Mouse (Mus musculus) gastrocnemius, adult 18-20 months (tissue): ENCODE results near the gene Ilf3. TPM values are rescaled to one million over a fixed set of nuclear protein-coding genes. Genes with fewer than 3 reads are reported as not detected.

Experiments used
- DNase-seq: peaks from one replicate; pipeline ENCODE4 v3.0.0; 2021; ENCODE audit warnings: low spot score
- total RNA-seq, 2 experiments: library from RNA; stranded (reverse); gene quantifications; 2 replicates each; pipeline ENCODE4 v1.2.3; 2021

Gene Ilf3
- total RNA-seq, 2 experiments from 2014 or later = 17.3 to 22.2 TPM

GRCm38 (mm10) chr9:21402764-21403253, 35.1 kb downstream of the Ilf3 start:
- no peak for DNase-seq

- DNase-seq = no peak
Observed at GRCm38 (mm10) chr9:21403745-21404144, 36.1 kb downstream of the Ilf3 start.

GRCm38 (mm10) chr9:21405525-21405924, 37.9 kb downstream of the Ilf3 start:
- no peak for DNase-seq

GRCm38 (mm10) chr9:21407951-21408350, 40.3 kb downstream of the Ilf3 start:
- no peak for DNase-seq

GRCm38 (mm10) chr9:21408624-21409023, 41.0 kb downstream of the Ilf3 start:
- DNase-seq = no peak

GRCm38 (mm10) chr9:21409592-21410317, 42.1 kb downstream of the Ilf3 start:
- peak; percentile 83 for DNase-seq

- DNase-seq = peak; percentile 81
Observed at GRCm38 (mm10) chr9:21411669-21412550, 44.2 kb downstream of the Ilf3 start, which contains the start of gene Qtrt1. Gene Qtrt1 (plus strand): TSS chr9:21411837.

- no peak for DNase-seq
Observed at GRCm38 (mm10) chr9:21417866-21418265, 50.2 kb downstream of the Ilf3 start.

- no peak for DNase-seq
Observed at GRCm38 (mm10) chr9:21419646-21420045, 52.0 kb downstream of the Ilf3 start.

- DNase-seq = peak; percentile 100
Observed at GRCm38 (mm10) chr9:21424631-21425555, 57.2 kb downstream of the Ilf3 start, which contains the start of gene Dnm2. Gene Dnm2 (plus strand): TSS chr9:21424908.

- no peak for DNase-seq
Observed at GRCm38 (mm10) chr9:21425556-21425945, 57.9 kb downstream of the Ilf3 start.

GRCm38 (mm10) chr9:21426013-21426412, 58.3 kb downstream of the Ilf3 start:
- no peak for DNase-seq

- DNase-seq = no peak
Observed at GRCm38 (mm10) chr9:21426525-21426924, 58.9 kb downstream of the Ilf3 start.

GRCm38 (mm10) chr9:21427773-21428172, 60.1 kb downstream of the Ilf3 start:
- peak; percentile 68 for DNase-seq

- no peak for DNase-seq
Observed at GRCm38 (mm10) chr9:21428178-21428577, 60.5 kb downstream of the Ilf3 start.

- no peak for DNase-seq
Observed at GRCm38 (mm10) chr9:21430724-21431123, 63.1 kb downstream of the Ilf3 start.

GRCm38 (mm10) chr9:21432066-21432465, 64.4 kb downstream of the Ilf3 start:
- no peak for DNase-seq

GRCm38 (mm10) chr9:21433766-21434165, 66.1 kb downstream of the Ilf3 start:
- no peak for DNase-seq

- no peak for DNase-seq
Observed at GRCm38 (mm10) chr9:21434410-21434809, 66.7 kb downstream of the Ilf3 start.

- DNase-seq = no peak
Observed at GRCm38 (mm10) chr9:21435777-21436635, 68.3 kb downstream of the Ilf3 start.
